Mouse (Mus musculus) olfactory bulb, adult 2 months (tissue): ENCODE data around the gene Bcl2l12. TPM values are rescaled to one million over a fixed set of nuclear protein-coding genes. Genes with fewer than 3 reads are reported as not detected.
A peak's percentile ranks its signal among the peaks of the same experiment; 100 is the strongest.

Experiments
- H3K27ac ChIP-seq: fragments of 200-500 bp; 2 replicates; pipeline ENCODE4 v1.5.1; 2012; ENCODE audit warnings: low read depth, low read length; ENCODE audit not compliant: insufficient read depth
- H3K4me1 ChIP-seq: fragments of 200-500 bp; 2 replicates; pipeline ENCODE4 v1.6.1; 2012; ENCODE audit warnings: low read length; ENCODE audit not compliant: control insufficient read depth, insufficient read depth
- H3K4me3 ChIP-seq: fragments of 200-500 bp; 2 replicates; pipeline ENCODE4 v1.5.1; 2012; ENCODE audit warnings: mild to moderate bottlenecking, low read depth, low read length, moderate library complexity; ENCODE audit not compliant: insufficient read depth
- CTCF ChIP-seq: fragments of 200-500 bp; IDR thresholded peaks from 2 replicates; pipeline ENCODE4 v1.5.1; 2012; ENCODE audit warnings: low read depth, mild to moderate bottlenecking, low read length, moderate library complexity; ENCODE audit not compliant: insufficient read depth
- POLR2A ChIP-seq: fragments of 200-500 bp; IDR thresholded peaks from 2 replicates; pipeline ENCODE4 v1.6.1; 2012; ENCODE audit warnings: mild to moderate bottlenecking, low read depth, low read length, moderate library complexity; ENCODE audit not compliant: insufficient read depth
- WGBS: fragments of 180-500 bp; shearing (Covaris S2); methylation state at CpG from one replicate; pipeline ENCODE4 v1.1.7; 2018; 5-methylcytosine and 5-hydroxymethylcytosine counted together
- polyA plus RNA-seq: library from polyadenylated mRNA; stranded (reverse); fragments of >200 nt; gene quantifications from 2 replicates; pipeline ENCODE4 v1.2.4, GENCODE M21; 2012; ENCODE audit warnings: low replicate concordance; ENCODE audit not compliant: missing spikeins, insufficient read depth, insufficient read length

The Bcl2l12 gene
- polyA plus RNA-seq, 1 experiment = not detected

GRCm38 (mm10) chr7:44973415-44974130 lies 24.9 kb downstream of the Bcl2l12 start:
- H3K4me3 ChIP-seq = peak overlapping the region; percentile 70
- H3K27ac ChIP-seq = peak overlapping the region; percentile 93
- WGBS = 11% methylated on average over 14 of the region's 14 CpGs
- H3K4me1 ChIP-seq = peaks cover 32% of the 10 kb centered on the region
- TF ChIP-seq CTCF (no peak), POLR2A (no peak)

GRCm38 (mm10) chr7:44971142-44971541 lies 27.4 kb downstream of the Bcl2l12 start:
- TF ChIP-seq POLR2A = no peak
- no peak for TF ChIP-seq CTCF
- Histone ChIP-seq H3K4me3 (peak overlapping the region; percentile 55; the same call in 1 of the 2 replicates), H3K27ac (no peak overlapping the region), H3K4me1 (peaks cover 32% of the 10 kb centered on the region)
- 66% methylated on average over 7 of the region's 7 CpGs for WGBS

- Histone ChIP-seq H3K4me3 (peak overlapping the region; percentile 55), H3K4me1 (peaks cover 31% of the 10 kb centered on the region), H3K27ac (peak overlapping the region; percentile 39)
- 3% methylated on average over 36 of the region's 36 CpGs for WGBS
- TF ChIP-seq POLR2A (no peak), CTCF (no peak)
Observed at GRCm38 (mm10) chr7:44970231-44970691, 28.3 kb downstream of the Bcl2l12 start.

GRCm38 (mm10) chr7:44966638-44967037 lies 31.9 kb downstream of the Bcl2l12 start:
- H3K4me1 ChIP-seq = peaks cover 15% of the 10 kb centered on the region
- 84% methylated on average over 15 of the region's 15 CpGs for WGBS
- no peak overlapping the region for H3K4me3 ChIP-seq
- H3K27ac ChIP-seq = no peak overlapping the region
- TF ChIP-seq POLR2A (no peak), CTCF (no peak)

GRCm38 (mm10) chr7:44965975-44966374 lies 32.5 kb downstream of the Bcl2l12 start:
- H3K4me1 ChIP-seq = peaks cover 9% of the 10 kb centered on the region
- TF ChIP-seq POLR2A = no peak
- no peak for TF ChIP-seq CTCF
- 80% methylated on average over 7 of the region's 7 CpGs for WGBS
- H3K27ac ChIP-seq = no peak overlapping the region
- H3K4me3 ChIP-seq = no peak overlapping the region

GRCm38 (mm10) chr7:44964990-44965389 lies 33.5 kb downstream of the Bcl2l12 start:
- H3K4me1 ChIP-seq = no peaks in the 10 kb centered on the region
- no peak overlapping the region for H3K4me3 ChIP-seq
- H3K27ac ChIP-seq = no peak overlapping the region
- 96% methylated on average over 13 of the region's 13 CpGs for WGBS
- TF ChIP-seq POLR2A (0 out of 2 replicates have a peak, but pooled peaks have one; percentile 16), CTCF (no peak)

- TF ChIP-seq CTCF (no peak), POLR2A (no peak)
- no peaks in the 10 kb centered on the region for H3K4me1 ChIP-seq
- 91% methylated on average over 5 of the region's 5 CpGs for WGBS
- no peak overlapping the region for H3K27ac ChIP-seq
- no peak overlapping the region for H3K4me3 ChIP-seq
Observed at GRCm38 (mm10) chr7:44962831-44963230, 35.7 kb downstream of the Bcl2l12 start.

GRCm38 (mm10) chr7:44962337-44962736 lies 36.2 kb downstream of the Bcl2l12 start:
- Histone ChIP-seq H3K27ac (no peak overlapping the region), H3K4me1 (no peaks in the 10 kb centered on the region), H3K4me3 (no peak overlapping the region)
- no peak for TF ChIP-seq POLR2A
- 79% methylated on average over 8 of the region's 8 CpGs for WGBS

- Histone ChIP-seq H3K4me3 (no peak overlapping the region), H3K27ac (no peak overlapping the region), H3K4me1 (no peaks in the 10 kb centered on the region)
- no peak for TF ChIP-seq POLR2A
- TF ChIP-seq CTCF = no peak
- 93% methylated on average over 13 of the region's 13 CpGs for WGBS
Observed at GRCm38 (mm10) chr7:44960512-44960910, 38.0 kb downstream of the Bcl2l12 start.
